Mouse (Mus musculus): ENCODE data around the gene Ifnar1. TPM values are rescaled to one million over a fixed set of nuclear protein-coding genes. Genes with fewer than 3 reads are reported as not detected.

Gene Ifnar1
- total RNA-seq, 2 experiments from 2014 or later = 93.6 to 147 TPM

DNA sequence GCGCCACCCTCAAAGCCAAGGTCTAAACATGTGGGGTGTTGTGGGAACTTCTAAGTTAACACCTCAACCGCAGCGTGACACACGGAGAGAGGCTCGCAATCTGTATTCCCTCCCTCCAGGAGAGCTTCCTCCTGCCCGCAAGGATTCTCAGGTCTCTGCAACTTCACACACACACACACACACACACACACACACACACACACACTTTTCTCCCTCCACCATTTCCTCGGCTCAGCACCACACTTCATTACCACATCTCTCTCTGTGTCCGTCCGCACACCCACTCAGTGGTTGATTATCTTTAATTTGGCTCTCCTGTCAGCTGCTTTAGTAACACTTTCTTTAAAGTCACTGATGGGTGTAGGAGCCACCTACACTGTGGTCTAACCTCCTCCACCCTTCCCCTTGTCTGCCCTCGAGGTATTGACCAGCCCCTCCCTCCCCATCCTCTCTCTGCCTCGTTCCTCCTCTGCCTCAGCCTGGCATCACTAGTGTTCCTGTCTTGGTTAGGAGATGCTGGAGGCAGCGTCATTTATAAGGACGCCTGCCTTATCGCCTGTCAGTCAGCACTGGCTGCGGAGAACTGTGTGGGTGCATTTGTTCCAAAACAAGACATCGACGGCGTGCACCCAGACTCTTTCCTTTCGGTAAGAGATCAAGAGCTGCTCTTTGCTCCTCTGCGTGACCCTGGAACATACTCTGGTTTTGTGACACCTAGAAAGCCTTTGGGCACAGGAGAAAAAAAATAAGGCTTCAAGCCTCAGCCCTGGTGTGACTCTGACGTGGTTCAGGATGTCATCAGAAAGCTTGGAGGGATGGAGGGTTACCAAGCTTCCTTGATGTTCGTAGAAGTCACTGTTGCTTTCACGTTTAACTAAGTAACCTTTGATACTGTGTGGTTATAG is 48.3 kb downstream of the Ifnar1 start:
- ATAC-seq (replicated peaks; ENCODE audit: low FRiP score, poor library complexity, severe bottlenecking) = 0 out of 2 replicates have a peak, but pooled peaks have one; percentile 14

DNA sequence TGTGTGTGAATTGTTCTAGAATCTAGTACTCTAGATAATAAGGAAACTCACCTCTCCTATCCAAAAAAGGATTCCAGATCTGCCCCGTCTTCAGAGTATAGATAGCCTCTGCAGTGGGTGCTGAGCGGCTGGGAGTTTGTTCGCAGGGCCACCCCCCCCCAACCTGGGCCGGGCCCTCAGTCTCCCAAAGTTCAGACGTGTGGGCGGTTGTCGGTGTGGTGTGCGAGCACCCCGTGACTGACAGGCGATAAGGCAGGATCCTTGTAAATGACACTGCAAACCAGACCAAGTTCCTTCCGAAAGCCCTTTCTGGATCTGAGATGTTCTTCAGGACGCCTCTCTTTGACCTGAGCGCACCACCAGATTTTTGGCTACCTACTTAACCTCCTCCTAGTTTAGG is 49.4 kb downstream of the Ifnar1 start:
- ATAC-seq (replicated peaks; ENCODE audit: low FRiP score, poor library complexity, severe bottlenecking) = peak; percentile 90

DNA sequence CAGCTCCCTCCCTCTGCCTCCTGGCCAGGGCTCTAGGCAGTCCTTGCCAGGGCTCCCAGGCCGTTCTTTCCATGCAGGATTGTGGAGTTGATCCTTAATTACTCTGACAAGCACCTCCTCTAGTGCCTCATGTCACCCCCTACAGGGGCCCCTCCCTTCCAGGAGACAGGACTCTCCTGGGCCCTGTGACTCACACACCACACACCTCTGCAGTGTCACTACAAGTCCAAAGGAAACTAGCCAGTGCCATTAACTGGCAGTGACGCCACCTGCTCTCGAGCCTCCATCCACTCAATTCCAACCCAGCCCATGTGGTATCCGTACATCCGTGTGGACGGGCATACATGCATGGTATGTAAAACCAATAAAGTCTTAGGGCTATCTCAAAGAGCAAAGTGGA is 49.9 kb downstream of the Ifnar1 start:
- no peak for ATAC-seq (replicated peaks; ENCODE audit: low FRiP score, poor library complexity, severe bottlenecking)

DNA sequence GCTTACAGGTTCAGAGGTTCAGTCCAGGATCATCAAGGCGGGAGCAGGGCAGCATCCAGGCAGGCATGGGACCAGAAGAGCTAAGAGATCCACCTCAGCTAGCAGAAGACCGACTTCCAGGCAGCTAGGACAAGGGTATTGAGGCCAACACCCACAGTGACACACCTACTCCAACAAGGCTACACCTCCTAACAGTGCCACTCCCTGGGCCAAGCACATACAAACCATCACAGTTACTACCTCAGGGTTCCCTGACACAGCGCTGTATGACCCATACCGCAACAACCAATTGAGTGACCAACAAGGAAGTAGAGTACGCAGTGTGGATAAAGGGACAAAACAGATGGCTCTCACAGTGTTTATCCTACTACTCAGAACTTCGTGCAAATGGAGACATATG is 51.3 kb downstream of the Ifnar1 start:
- ATAC-seq (replicated peaks; ENCODE audit: low FRiP score, poor library complexity, severe bottlenecking) = no peak

DNA sequence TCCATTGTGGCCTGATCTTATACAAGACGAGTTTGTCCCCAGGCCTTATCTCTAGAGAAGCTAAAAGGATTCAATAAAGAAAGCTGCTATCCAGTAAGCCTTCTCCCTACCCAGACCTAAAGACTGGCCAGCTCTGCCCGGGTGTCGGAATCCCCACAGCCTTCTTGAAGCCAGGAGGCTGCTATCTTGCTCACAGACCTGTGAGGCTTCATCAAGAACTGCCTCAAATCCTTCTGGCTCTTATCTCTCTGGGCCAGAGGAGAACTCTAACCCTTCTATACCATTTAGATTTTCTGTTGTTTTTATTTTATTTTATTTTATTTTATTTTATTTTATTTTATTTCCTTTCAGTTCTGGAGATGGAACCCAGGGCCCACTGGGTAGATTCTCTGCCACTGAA is 52.0 kb downstream of the Ifnar1 start:
- ATAC-seq (replicated peaks; ENCODE audit: low FRiP score, poor library complexity, severe bottlenecking) = no peak

DNA sequence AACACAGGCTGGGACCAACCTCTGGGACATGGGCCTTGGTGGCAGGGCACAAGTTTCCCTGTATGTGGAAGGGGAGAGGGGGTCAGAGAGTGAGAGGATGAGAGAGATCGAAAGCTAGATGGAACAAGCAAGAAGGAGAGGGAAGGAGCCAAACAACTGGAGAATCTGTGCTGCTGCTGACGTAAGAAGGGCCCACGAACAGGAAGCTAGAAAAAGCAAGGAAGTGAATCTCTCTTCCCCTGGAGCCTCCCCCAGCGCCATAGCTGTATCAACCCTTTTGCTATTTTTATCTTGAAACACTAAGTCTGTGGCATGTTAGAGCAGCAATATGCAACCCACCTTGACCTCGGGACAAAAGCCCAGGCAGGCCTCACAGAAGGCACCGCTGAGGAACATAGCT is 53.0 kb downstream of the Ifnar1 start:
- ATAC-seq (replicated peaks; ENCODE audit: low FRiP score, poor library complexity, severe bottlenecking) = no peak

DNA sequence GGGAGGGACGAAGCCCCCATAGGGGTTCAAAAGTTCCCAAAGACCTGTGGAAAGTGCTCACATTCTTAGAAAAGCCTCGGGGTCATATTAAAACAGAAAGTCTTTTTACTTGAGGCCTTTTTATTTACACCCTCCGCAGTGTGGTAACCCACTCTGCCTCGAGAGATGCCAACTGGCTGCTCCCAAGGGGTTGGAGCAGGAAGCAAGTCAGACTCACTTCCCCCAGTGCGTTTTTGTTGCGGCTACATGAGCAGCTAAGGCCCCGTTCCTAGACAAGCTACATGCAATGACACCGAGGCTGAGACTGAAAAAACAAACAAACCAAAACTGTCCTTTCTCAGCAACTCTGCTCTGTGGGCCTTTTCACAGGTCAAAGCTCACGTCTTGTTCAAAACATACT is 53.5 kb downstream of the Ifnar1 start:
- ATAC-seq (replicated peaks; ENCODE audit: low FRiP score, poor library complexity, severe bottlenecking) = no peak

DNA sequence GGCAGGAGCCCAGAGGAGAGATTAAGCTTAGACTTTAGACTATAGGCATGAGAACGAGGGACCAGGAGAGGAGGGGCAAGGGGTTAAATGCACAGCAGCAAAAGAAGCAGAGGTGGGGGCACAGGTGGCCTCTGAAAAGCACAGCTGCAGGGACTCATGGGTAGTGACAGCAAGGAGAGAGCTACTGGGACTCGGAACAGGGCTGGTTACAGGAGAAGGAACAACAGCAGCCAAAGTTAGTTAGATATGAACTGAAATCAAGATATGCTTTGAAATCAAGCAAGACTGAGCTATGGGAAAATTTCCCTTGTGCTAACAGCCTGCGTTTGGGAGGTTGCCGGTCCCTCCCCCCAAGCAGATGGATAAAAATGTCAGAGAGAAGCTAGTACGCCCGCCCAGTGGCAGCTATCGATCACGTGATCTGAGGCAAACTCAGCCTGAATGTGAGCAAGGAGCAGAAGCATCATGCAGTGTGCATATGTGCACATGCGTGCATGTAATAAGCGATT is 56.6 kb downstream of the Ifnar1 start:
- ATAC-seq (replicated peaks; ENCODE audit: low FRiP score, poor library complexity, severe bottlenecking) = no peak

DNA sequence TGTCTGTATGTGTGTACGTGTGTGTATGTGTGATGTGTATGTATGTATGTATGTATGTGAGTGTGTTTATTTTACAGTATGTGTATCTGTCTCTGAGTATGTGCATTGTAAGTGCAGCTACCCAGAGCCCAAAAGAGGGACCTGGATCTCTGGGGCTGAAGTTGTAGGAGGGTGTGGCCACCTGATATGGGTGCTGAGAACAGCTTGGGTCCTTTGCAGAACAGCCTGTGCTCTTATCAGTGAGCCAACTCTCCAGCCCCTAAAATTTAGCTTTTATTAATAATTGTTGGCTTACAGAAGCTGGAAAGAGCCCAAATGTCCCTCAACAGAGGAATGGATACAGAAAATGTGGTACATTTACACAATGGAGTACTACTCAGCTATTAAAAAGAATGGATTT is 58.6 kb downstream of the Ifnar1 start:
- ATAC-seq (replicated peaks; ENCODE audit: low FRiP score, poor library complexity, severe bottlenecking) = no peak

DNA sequence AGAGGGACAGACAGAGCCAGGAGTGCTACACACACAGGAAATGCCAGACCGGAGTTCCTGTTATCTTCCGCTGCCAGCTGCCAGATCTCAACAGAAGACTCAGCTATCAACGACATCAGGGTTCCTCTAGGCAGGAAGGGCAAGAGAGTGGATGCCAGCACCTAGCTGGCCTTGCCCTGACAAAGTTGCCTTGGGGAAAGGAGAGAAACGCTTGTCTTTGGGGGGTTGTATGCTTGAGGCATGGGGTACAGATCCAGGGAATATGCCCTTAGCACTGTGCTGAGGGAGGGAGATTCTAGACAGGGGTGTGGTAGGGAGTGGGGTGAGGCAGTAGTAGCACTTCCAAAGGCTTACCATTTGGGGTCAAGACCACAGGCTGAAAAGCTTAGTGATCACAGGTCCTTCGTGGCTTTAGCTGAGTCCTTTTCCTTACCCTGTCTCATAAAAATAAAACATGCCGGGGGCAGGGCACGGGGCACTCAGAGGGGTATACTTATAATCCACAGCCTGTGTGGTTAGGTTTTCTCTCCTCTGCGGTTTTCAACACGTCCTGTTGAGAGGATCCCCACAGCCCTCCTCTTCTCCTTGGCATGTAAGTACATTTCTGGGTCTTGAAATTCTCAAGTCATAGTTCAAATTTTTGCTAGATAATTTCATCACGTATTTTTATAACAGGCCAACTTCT is 60.7 kb downstream of the Ifnar1 start:
- ATAC-seq (replicated peaks; ENCODE audit: low FRiP score, poor library complexity, severe bottlenecking) = peak; percentile 87

DNA sequence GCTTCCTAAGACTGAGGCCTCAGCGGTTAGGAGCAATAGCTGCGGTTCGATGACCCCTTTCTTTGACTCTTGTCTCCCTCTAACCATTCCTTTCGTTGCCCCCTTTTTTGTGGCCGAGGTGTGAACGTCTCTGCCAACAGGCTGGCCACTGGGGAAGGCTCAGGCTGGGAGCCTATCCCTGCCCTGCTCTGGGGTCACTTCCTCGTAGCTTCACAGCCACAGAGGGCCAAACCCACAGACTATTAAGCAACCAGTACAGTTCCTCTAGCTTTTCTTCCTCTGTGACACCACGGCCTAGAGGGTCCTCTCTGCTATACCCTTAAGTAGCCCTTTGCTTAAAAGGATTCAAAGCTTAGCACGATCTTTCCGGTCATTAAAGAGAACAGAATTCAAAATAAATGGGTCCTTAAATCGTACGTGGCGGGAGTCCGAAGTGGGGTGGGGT is 61.4 kb downstream of the Ifnar1 start:
- ATAC-seq (replicated peaks; ENCODE audit: low FRiP score, poor library complexity, severe bottlenecking) = no peak

DNA sequence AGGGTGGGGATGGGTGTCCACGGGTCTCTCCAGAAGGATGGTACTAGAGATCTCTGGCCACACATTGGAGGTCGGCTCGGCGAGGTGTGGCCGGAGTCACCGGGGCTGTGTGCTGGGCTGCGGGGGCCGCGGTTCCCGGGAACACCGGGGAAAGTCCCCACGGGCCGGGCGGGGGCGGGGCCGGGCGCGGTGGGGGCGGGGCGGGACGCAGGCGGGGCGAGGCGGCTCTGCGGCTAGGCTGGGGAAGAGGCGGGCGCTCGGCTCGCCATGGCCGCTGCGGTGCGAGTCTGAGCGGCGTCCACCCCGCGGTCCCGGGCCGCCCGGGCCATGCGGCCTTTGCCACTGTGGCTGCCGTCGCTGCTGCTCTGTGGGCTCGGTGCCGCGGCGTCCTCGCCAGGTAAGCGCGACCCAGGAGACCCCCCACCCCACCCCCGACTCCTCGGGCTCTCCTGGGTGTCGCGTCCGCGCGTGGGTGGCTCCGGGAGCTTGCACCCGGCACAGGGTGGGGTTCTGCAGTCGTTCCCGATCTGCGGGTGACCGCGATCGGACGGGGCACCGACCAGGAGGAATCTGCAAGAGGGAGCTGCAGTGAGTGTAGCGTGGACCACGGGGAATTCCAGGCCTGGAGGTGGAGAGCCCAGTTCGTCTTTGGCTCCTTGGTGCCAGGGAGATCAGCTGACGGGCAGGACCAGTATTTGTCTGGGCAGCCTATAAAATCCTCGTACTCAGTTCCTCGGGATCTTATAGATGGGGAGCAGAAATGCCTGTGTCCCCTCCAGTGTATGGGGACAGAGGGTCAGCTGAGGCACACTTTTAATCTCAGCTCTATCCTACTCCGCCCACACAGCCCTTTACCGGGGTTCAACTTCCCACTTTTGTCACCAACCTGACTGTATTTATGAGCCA is 62.1 kb downstream of the Ifnar1 start, which contains the start of gene Ifngr2:
Gene Ifngr2, plus strand, starts transcription at position 237 of the 906 bp plus-strand sequence.
- peak; percentile 74 for ATAC-seq (replicated peaks; ENCODE audit: low FRiP score, poor library complexity, severe bottlenecking)

DNA sequence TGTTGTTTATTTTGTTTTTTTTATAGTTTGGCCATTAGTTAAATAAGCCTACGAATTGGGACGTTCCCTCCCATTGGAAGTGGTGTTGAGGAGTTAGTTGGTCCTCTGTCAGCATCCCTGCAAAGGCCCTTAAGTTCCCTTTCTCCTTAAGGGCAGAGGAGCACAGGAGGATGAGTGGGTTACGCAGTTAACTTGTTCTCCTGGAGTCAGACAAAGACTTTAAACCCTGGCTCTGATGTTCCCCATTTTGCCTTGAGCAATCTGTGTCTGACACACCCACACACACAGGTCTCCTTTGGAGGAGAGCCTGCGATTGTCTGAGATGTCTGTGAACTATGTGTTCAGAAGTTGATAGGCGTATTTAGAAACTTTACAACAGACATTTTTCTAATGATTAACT is 62.9 kb downstream of the Ifnar1 start:
- ATAC-seq (replicated peaks; ENCODE audit: low FRiP score, poor library complexity, severe bottlenecking) = no peak

DNA sequence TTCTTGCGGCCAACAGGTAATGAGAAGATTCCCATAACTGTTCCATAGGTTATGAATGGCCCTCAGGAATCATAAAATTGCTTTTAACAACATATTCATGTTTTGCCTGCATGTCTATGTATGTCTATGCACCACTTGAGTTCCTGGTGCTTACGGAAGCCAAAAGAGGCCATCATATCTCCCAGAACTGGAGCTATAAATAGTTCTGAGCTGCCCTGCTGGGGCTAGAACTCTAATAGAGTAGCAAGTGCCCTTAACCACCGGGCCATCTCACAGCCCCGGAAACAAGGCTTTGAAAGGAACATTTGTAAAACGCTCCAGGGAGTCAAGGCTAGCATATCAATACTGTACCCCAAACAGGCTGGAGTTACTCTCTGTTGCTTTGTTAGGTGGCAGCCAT is 63.5 kb downstream of the Ifnar1 start:
- ATAC-seq (replicated peaks; ENCODE audit: low FRiP score, poor library complexity, severe bottlenecking) = no peak

DNA sequence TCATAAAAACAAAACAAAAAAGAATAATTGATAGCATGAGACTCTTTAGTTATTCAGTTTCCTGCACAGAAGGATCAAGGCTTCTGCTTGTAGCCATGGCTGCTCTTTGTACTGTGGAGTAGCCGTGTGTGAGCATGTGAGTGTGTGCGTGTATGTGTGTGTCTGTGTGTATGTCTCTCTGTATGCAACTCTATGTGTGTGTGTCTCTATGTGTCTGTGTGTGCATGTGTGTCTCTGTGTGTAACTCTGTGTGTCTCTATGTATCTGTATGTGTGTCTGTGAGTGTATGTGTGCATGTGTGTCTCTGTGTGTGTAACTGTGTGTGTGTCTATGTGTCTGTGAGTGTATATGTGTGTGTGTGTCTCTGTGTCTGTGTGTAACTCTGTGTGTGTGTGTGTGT is 64.0 kb downstream of the Ifnar1 start:
- ATAC-seq (replicated peaks; ENCODE audit: low FRiP score, poor library complexity, severe bottlenecking) = no peak

DNA sequence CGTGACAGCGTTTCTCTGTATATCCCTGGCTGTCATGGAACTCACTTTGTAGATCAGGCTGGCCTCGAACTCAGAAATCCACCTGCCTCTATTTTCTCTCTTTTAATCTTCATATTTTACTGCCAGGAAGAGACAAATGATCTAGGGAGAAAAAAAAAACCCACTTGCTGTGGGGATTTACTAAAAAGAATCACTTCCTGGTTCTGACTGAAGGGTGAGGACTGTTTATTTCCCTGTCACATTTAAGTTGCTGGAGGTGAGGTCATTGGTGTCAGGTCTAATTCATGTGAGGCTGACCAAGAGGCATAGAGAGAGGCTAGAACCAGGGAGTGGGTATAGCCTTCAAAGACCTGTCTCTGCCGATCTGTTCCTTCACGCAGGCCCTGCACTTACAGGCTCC is 64.6 kb downstream of the Ifnar1 start:
- ATAC-seq (replicated peaks; ENCODE audit: low FRiP score, poor library complexity, severe bottlenecking) = no peak

DNA sequence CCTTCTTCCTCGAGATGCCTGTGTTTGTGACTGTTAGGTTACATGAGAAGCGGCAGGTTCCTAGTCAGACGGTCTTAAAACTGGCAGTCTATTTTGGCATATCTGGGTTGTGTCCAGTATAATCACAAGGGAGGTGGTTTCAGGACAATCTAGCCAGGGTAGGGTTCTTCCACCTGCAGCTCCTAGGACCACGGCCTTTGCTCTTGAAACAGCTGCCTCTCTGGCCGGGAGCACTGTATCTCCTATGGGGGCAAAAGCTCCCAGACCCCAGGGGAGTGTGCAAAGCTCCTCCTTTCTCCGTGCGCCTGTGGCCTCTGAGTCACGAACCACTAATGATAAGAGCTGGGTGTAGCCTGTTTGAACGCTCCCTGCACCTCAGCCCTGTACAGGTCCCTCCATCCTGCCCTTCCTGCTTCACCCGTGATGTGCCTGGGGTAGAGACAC is 66.1 kb downstream of the Ifnar1 start:
- ATAC-seq (replicated peaks; ENCODE audit: low FRiP score, poor library complexity, severe bottlenecking) = peak; percentile 45; the same call in 1 of the 2 replicates

DNA sequence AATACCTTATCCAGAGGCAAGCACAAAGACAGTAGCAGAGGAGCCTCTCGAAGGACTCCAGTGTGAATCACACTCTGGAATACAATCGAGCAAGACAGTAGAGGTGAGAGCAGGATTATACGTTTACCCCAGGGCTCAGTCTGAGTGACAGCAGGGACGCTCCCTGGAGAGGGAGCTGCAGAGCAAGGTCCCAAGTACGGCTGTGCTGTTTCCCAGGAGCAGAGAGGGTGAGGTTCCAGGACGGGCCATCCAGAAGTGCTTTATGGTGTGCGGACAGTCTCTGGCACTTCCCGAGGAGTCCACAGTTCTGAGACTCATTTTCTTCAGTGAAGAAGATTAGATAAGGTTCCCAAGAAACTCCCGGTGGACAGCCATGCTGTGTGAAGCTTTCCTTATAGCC is 67.0 kb downstream of the Ifnar1 start:
- ATAC-seq (replicated peaks; ENCODE audit: low FRiP score, poor library complexity, severe bottlenecking) = no peak

DNA sequence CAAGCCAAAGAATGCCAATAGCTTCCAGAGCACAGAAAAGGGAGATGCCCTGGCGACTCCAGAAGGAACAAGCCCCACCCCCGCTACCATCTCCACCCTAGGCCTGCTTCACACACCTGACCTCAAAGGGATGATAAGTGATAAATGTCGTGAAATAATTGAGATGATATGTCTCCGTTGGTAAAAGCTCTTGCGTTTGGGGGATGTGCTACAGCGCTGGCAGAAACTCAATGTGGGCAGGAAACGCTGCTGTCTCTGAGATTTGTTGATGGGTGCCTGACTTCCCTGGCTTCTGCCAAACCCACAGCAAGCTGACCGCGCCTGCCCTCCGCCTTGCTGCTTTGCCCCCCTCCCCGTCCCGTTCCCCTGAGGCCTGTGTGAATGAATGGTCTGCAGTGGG is 68.6 kb downstream of the Ifnar1 start:
- ATAC-seq (replicated peaks; ENCODE audit: low FRiP score, poor library complexity, severe bottlenecking) = no peak

Data from erythroblast, adult 5-6 weeks (primary cell).